In genomic region chr5:52634017-52634416, GRCm38 (mm10) we compare ENCODE assay signal across 8 mouse cellular contexts. TPM values are rescaled to one million over a fixed set of nuclear protein-coding genes. Genes with fewer than 3 reads are reported as not detected.
DNase-seq lines count a peak whose midpoint lies in the region; ATAC-seq and TF ChIP-seq lines count a peak whose summit lies in the region.

No protein-coding gene starts in this region.

- peak; percentile 51 to 74 for TF ChIP-seq CTCF in CH12.LX (conservative IDR thresholded peaks at IDR 0.05 in 1 of 2, IDR thresholded peaks at IDR 0.05 in 1 of 2; ENCODE audit: low read depth in 2 of 2, low read length in 2 of 2)

- dilution Hi-C loops in CH12.LX (cut with MboI; ENCODE audit: extremely low pct_ligation_motif_present, extremely low pct_unique_long_range_greater_than_20kb, low sequenced_read_pairs): no loop called here

- peak overlapping the region; percentile 10; the same call in 1 of the 2 replicates for H3K4me2 ChIP-seq in CH12.LX (ENCODE audit: insufficient read depth, low read depth, poor library complexity, severe bottlenecking)
- H3K4me2 ChIP-seq in heart, embryonic 16.5 days (ENCODE audit: low read depth, low read length): no peak overlapping the region; the same call in 1 of the 2 replicates
- H3K4me2 ChIP-seq in midbrain, embryonic 15.5 days: no peak overlapping the region

- H3K79me2 ChIP-seq in CH12.LX (replicated peaks; ENCODE audit: control insufficient read depth, extremely low read depth, insufficient read depth, poor library complexity, severe bottlenecking): no peaks in the 10 kb centered on the region

- peak; percentile 82 to 83 for DNase-seq in cerebellum, postnatal 10 days
- DNase-seq in cerebellum, adult 9-11 months: no peak
- DNase-seq in CH12.LX (ENCODE audit: extremely low read depth): peak; percentile 72
- peak; percentile 61 for DNase-seq in embryo, embryonic 10 days (ENCODE audit: low spot score)
- peak; percentile 38 to 59 for DNase-seq in layer of hippocampus, postnatal 25 days (ENCODE audit: extremely low spot score in 1 of 2, low spot score in 1 of 2)
- DNase-seq in testis, postnatal 10 days (ENCODE audit: low spot score): peak; percentile 87

- no peak for TF ChIP-seq POLR2A in CH12.LX (IDR thresholded peaks at IDR 0.05; ENCODE audit: low read depth, low read length)

- 24% methylated on average over 8 of the region's 8 CpGs for WGBS in heart, embryonic 16.5 days
- 23% methylated on average over 8 of the region's 8 CpGs for WGBS in midbrain, embryonic 15.5 days

- ATAC-seq in heart, embryonic 16.5 days (replicated peaks; ENCODE audit: extremely low read depth, insufficient read depth, low FRiP score): peak; percentile 61; the same call in 1 of the 2 replicates
- peak; percentile 69 for ATAC-seq in midbrain, embryonic 15.5 days (replicated peaks)

- peaks cover 0 to 8% of the 10 kb centered on the region in 2 experiments for H3K36me3 ChIP-seq in CH12.LX (replicated peaks in 1 of 2; ENCODE audit: control insufficient read depth in 1 of 2, insufficient read depth in 1 of 2, low read length in 1 of 2)
- no peaks in the 10 kb centered on the region for H3K36me3 ChIP-seq in heart, embryonic 16.5 days (ENCODE audit: control insufficient read depth, insufficient read depth)
- no peaks in the 10 kb centered on the region for H3K36me3 ChIP-seq in midbrain, embryonic 15.5 days (replicated peaks)

- in situ Hi-C loops in CH12.LX (cut with MboI; ENCODE audit: low pct_ligation_motif_present, low pct_unique_long_range_greater_than_20kb, low sequenced_read_pairs): no loop called here

- H3K4me3 ChIP-seq in CH12.LX (replicated peaks in 1 of 3; ENCODE audit: low read depth in 2 of 3, low read length in 2 of 3, poor library complexity in 1 of 3): peak overlapping the region in 2 of 3 experiments; percentile 14 to 19
- no peak overlapping the region for H3K4me3 ChIP-seq in heart, embryonic 16.5 days (ENCODE audit: low read length)
- H3K4me3 ChIP-seq in midbrain, embryonic 15.5 days: no peak overlapping the region

- peak; percentile 43 for TF ChIP-seq RAD21 in CH12.LX (IDR thresholded peaks at IDR 0.05; ENCODE audit: low read depth, low read length)

- no peak overlapping the region for H3K27ac ChIP-seq in CH12.LX (ENCODE audit: insufficient read depth, low read depth)
- no peak overlapping the region for H3K27ac ChIP-seq in heart, embryonic 16.5 days (ENCODE audit: low read length)
- no peak overlapping the region for H3K27ac ChIP-seq in midbrain, embryonic 15.5 days

- no peak for TF ChIP-seq EP300 in CH12.LX (IDR thresholded peaks at IDR 0.05; ENCODE audit: low read length)

- H3K4me1 ChIP-seq in CH12.LX (ENCODE audit: control insufficient read depth in 1 of 2, insufficient read depth in 2 of 2): peaks cover 3 to 25% of the 10 kb centered on the region in 2 experiments
- H3K4me1 ChIP-seq in heart, embryonic 16.5 days (ENCODE audit: control insufficient read depth, insufficient read depth, low read length): peaks cover 1% of the 10 kb centered on the region
- H3K4me1 ChIP-seq in midbrain, embryonic 15.5 days: no peaks in the 10 kb centered on the region

- no peaks in the 10 kb centered on the region for H3K27me3 ChIP-seq in CH12.LX (replicated peaks)
- H3K27me3 ChIP-seq in heart, embryonic 16.5 days (ENCODE audit: control insufficient read depth, insufficient read depth, low read length): no peaks in the 10 kb centered on the region
- H3K27me3 ChIP-seq in midbrain, embryonic 15.5 days (replicated peaks): no peaks in the 10 kb centered on the region

- H3K9me3 ChIP-seq in CH12.LX (replicated peaks; ENCODE audit: low read length): peaks cover 4% of the 10 kb centered on the region
- no peaks in the 10 kb centered on the region for H3K9me3 ChIP-seq in heart, embryonic 16.5 days (replicated peaks; ENCODE audit: control insufficient read depth, low read length)
- no peaks in the 10 kb centered on the region for H3K9me3 ChIP-seq in midbrain, embryonic 15.5 days

- H3K9ac ChIP-seq in CH12.LX (ENCODE audit: insufficient read depth, low read depth): no peak overlapping the region
- no peak overlapping the region for H3K9ac ChIP-seq in heart, embryonic 16.5 days (ENCODE audit: low read length)
- no peak overlapping the region for H3K9ac ChIP-seq in midbrain, embryonic 15.5 days

TF ChIP-seq in CH12.LX, 34 proteins besides CTCF, POLR2A, EP300 and RAD21:
- TF ChIP-seq GABPA (IDR thresholded peaks at IDR 0.05; ENCODE audit: insufficient replicate concordance, low read depth, low read length) (no peak), ZKSCAN1 (IDR thresholded peaks at IDR 0.05; ENCODE audit: borderline replicate concordance, low read depth, low read length) (no peak), CHD2 (IDR thresholded peaks at IDR 0.05; ENCODE audit: low read length) (peak; percentile 67), E2F4 (IDR thresholded peaks at IDR 0.05; ENCODE audit: insufficient replicate concordance, low read depth, low read length) (no peak), SMC3 (IDR thresholded peaks at IDR 0.05; ENCODE audit: low read depth, low read length) (peak; percentile 69)

RNA-seq across cellular contexts. Expression of gene Sepsecs, which starts 35.5 kb away (rescaled TPM):
- total RNA-seq in CH12.LX (2012; rRNA removed): 8.7 and 9.1 TPM in 2 replicates
- total RNA-seq in CH12.LX (2014; rRNA removed): 10.8 and 11.7 TPM in 2 replicates
- 9.3 TPM in 2 replicates for polyA plus RNA-seq in CH12.LX (2012; ENCODE audit: insufficient read length, low read depth)
- polyA plus RNA-seq in heart, embryonic 16.5 days (2015; fragmentation: Nextera tagmentation; extraction: Ambion mirVana): 6.1 and 6.4 TPM in 2 replicates
- total RNA-seq in layer of hippocampus, postnatal 25 days (2021): 10 to 100 TPM in 1 of 2 experiments, 1 to 10 TPM in 1; 8.3 to 10.4 TPM
- polyA plus RNA-seq in midbrain, embryonic 15.5 days (2015; fragmentation: Nextera tagmentation; extraction: Ambion mirVana): 7.3 and 8.0 TPM in 2 replicates

Comparison
In these comparisons a context has a peak if more than half of its experiments do, and no peak if none do; other contexts are left out.
1. H3K4me3 ChIP-seq: peak in CH12.LX (2 of 3); none in heart, embryonic 16.5 days (single experiment) and midbrain, embryonic 15.5 days (single experiment).